Mouse (Mus musculus): ENCODE data around the gene AL732309.1. TPM values are rescaled to one million over a fixed set of nuclear protein-coding genes. Genes with fewer than 3 reads are reported as not detected.

AL732309.1 gene
- polyA plus RNA-seq (2014; fragmentation: Nextera tagmentation; extraction: Ambion mirVana): 3.3 and 4.2 TPM in 2 replicates

DNA sequence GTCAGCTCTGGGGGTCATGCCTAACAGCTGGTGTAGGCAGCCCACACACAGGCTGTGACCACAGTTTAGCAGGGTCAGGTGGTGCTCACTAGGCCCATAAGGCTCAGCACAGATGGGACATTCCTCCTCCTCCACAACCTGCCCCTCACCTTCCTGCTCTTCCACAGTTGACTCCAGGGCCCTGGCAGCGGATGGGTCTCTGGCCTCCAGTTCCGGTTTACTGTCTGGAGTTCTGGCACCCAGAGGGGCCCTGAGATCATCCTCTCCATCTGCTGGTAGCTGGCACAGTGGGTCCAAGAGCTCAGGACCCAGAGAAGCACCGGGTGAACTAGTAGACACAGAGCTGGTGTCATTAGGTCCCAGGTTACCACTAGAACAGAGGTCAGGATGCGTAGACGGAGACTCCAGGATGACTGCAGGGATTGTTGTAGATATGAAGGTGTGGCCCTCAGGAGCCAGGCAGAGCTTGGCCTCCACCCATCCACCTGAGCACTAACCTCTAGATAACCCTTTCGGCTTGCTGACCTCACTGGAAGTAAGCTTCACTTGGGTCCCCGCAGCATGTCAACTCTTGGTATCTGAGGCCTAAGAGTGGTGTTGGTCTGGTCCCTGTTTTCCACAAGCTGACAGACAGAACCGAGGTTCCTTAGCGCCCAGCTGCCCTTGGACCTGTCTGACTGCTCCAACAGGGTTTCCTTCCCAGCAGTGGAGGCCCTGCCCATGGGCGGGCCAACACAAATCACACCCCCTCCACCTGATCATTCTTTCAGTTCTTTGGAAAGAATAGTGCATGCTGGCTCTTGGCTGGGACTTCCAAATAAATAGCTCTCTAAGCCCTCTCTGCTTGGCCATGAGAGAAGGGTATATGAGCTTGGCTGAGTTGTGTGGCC lies at the start of gene AL732309.1:
AL732309.1 (minus strand) TSS at position 681 of the 890 bp plus-strand sequence.
- Histone ChIP-seq H3K36me3 (replicated peaks; ENCODE audit: control insufficient read depth, insufficient read depth, low read depth, low read length) (no peaks in the 10 kb centered on the region; the same call in 1 of the 2 replicates), H3K9me3 (replicated peaks; ENCODE audit: control insufficient read depth, low read length) (no peaks in the 10 kb centered on the region), H3K4me1 (ENCODE audit: control insufficient read depth, insufficient read depth, low read length) (peaks cover 6% of the 10 kb centered on the region; the same call in 1 of the 2 replicates), H3K27ac (replicated peaks; ENCODE audit: low read depth, low read length) (no peak within 1 kb of the TSS), H3K9ac (replicated peaks; ENCODE audit: low read length) (no peak within 1 kb of the TSS), H3K4me3 (ENCODE audit: low read depth, low read length) (no peak within 1 kb of the TSS), H3K27me3 (ENCODE audit: control insufficient read depth, insufficient read depth, low read length) (peaks cover 19% of the 10 kb centered on the region), H3K4me2 (ENCODE audit: low read depth, low read length) (no peak within 1 kb of the TSS)
- no peak for DNase-seq (ENCODE audit: low spot score)
- ATAC-seq (replicated peaks; ENCODE audit: insufficient number of reproducible peaks, low FRiP score, low TSS enrichment, low read depth): no peak
- 89% methylated on average over 10 of the region's 10 CpGs for WGBS

DNA sequence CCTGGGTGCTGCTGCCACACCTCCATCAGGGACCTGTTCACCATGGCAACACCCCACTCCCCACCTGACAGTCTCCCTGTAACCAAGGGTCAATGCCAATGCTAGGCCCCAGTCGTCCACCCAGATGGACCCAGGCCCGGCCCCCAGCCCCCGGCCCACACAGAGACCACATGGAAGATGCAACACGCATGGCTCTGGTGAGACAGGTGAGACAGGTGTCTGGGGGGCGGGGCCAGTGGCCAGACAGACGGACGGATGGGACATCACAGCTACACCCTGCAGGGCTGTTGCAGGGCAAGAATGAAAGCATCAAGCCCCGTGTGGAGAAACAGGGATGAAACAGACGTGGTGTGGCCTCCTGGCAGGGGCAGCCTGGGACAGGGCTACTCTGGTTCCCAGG lies 47.0 kb upstream of the AL732309.1 start:
- DNase-seq (ENCODE audit: low spot score) (no peak), ATAC-seq (replicated peaks; ENCODE audit: insufficient number of reproducible peaks, low FRiP score, low TSS enrichment, low read depth) (no peak)
- Histone ChIP-seq H3K9ac (replicated peaks; ENCODE audit: low read length) (no peak overlapping the region), H3K9me3 (replicated peaks; ENCODE audit: control insufficient read depth, low read length) (no peaks in the 10 kb centered on the region), H3K27me3 (ENCODE audit: control insufficient read depth, insufficient read depth, low read length) (peaks cover 47% of the 10 kb centered on the region), H3K36me3 (replicated peaks; ENCODE audit: control insufficient read depth, insufficient read depth, low read depth, low read length) (no peaks in the 10 kb centered on the region), H3K4me1 (ENCODE audit: control insufficient read depth, insufficient read depth, low read length) (peaks cover 3% of the 10 kb centered on the region; the same call in 1 of the 2 replicates), H3K4me2 (ENCODE audit: low read depth, low read length) (no peak overlapping the region), H3K4me3 (ENCODE audit: low read depth, low read length) (no peak overlapping the region), H3K27ac (replicated peaks; ENCODE audit: low read depth, low read length) (no peak overlapping the region)
- 74% methylated on average over 9 of the region's 9 CpGs for WGBS

DNA sequence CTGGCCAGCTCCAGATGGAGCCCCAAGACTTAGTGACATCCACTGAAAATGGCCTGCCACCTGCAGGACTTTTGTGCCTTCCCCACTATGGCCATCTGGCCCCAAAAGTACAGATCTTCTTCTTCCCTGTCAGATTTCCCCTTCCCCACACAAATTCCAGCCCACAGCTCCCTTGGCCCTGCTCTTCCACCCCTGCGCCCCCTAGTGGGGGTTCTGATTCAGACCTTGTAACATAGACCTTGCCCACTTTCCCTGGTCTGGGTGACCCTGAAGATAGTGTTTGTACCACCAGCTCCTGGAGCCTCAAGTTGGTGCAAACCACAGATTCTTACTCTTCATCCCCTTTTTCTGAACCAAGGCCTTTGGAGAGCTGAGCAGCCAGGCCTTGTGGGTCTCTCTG lies 46.2 kb upstream of the AL732309.1 start:
- Histone ChIP-seq H3K4me1 (ENCODE audit: control insufficient read depth, insufficient read depth, low read length) (peaks cover 3% of the 10 kb centered on the region; the same call in 1 of the 2 replicates), H3K27ac (replicated peaks; ENCODE audit: low read depth, low read length) (no peak overlapping the region), H3K4me2 (ENCODE audit: low read depth, low read length) (no peak overlapping the region)

DNA sequence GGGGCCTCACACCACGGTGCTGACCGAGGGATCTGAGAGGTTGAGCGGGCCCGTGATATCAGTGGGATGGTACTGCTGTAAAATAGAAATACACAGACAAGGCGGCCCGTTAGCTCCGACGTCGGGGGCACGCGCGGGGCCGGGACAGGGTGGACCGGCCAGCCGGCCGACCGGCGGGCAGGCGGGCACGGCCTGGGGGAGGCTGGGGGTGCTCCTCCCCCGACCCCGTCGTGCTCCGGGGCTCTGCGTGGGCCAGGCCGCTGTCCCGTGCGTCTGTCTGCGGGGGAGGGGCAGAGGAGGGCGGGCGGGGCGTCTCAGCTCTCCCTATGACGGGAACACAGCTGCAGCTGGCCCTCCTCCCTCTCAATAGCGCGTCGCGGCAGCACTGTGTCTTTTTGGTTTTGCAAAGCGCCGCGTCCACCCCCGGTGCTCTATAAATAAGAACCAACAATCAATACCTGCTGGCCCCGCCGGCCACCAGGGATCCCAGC lies 45.4 kb upstream of the AL732309.1 start:
- no peak for DNase-seq (ENCODE audit: low spot score)
- peaks cover 55% of the 10 kb centered on the region for H3K27me3 ChIP-seq (ENCODE audit: control insufficient read depth, insufficient read depth, low read length)
- no peak for ATAC-seq (replicated peaks; ENCODE audit: insufficient number of reproducible peaks, low FRiP score, low TSS enrichment, low read depth)
- no peak overlapping the region for H3K27ac ChIP-seq (replicated peaks; ENCODE audit: low read depth, low read length)
- peaks cover 3% of the 10 kb centered on the region; the same call in 1 of the 2 replicates for H3K4me1 ChIP-seq (ENCODE audit: control insufficient read depth, insufficient read depth, low read length)
- peak overlapping the region; percentile 19; the same call in 1 of the 2 replicates for H3K4me2 ChIP-seq (ENCODE audit: low read depth, low read length)
- H3K36me3 ChIP-seq (replicated peaks; ENCODE audit: control insufficient read depth, insufficient read depth, low read depth, low read length): no peaks in the 10 kb centered on the region
- no peaks in the 10 kb centered on the region for H3K9me3 ChIP-seq (replicated peaks; ENCODE audit: control insufficient read depth, low read length)
- 0 out of 2 replicates have a peak overlapping the region, but pooled peaks have one; percentile 16 for H3K4me3 ChIP-seq (ENCODE audit: low read depth, low read length)
- no peak overlapping the region for H3K9ac ChIP-seq (replicated peaks; ENCODE audit: low read length)
- WGBS: 4% methylated on average over 43 of the region's 43 CpGs

More for the DNA sequence above, 46.2 kb upstream of the AL732309.1 start:
- Histone ChIP-seq H3K9me3 (replicated peaks; ENCODE audit: control insufficient read depth, low read length) (no peaks in the 10 kb centered on the region), H3K9ac (replicated peaks; ENCODE audit: low read length) (no peak overlapping the region), H3K27me3 (ENCODE audit: control insufficient read depth, insufficient read depth, low read length) (peaks cover 55% of the 10 kb centered on the region), H3K4me3 (ENCODE audit: low read depth, low read length) (no peak overlapping the region), H3K36me3 (replicated peaks; ENCODE audit: control insufficient read depth, insufficient read depth, low read depth, low read length) (no peaks in the 10 kb centered on the region)
- DNase-seq (ENCODE audit: low spot score) (peak; percentile 87), ATAC-seq (replicated peaks; ENCODE audit: insufficient number of reproducible peaks, low FRiP score, low TSS enrichment, low read depth) (no peak)
- WGBS: 0% methylated on average over 1 of the region's 1 CpGs

DNA sequence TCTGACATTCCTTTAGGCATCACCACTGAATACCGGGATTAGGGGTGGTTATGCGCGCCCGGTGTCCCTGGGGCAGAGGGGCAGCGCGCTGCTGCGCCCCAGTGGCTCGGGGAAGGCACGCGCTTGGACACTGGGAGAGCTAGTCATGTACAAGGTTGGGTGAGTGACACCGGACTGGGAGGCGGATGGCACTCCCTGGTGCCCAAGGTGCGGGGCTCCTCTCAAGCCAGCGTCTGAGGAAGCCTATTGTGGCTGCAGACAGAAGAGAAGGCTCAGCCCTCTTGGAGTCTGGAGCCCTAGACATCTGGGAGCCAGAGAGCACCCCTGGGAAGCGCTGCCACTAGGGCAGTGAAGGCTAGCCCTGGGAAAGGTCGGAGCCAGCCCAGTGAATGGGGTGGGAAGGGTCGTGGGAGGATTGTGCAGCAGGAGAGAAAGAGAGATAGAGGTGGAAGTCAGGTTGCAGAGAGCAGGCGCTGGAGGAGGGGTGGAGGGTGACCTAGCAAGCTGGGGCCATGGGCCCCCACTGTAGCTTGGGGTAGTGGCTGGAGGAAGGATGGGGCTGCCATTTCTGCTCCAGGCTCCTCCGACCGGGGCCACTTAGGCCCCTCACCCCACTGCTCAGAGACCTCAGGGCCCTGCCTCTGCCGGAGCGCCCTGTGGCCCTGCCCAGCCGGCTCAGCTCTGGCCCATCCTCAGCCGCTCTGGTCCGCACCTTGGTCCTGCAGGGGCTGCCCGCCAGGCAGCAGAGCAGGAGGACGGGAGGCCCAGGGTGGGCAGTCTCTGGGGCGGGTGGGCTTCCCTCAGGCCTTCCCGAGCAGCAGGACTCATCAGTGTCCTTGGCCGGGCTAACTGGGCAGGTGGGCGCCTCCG lies 44.8 kb upstream of the AL732309.1 start:
- H3K4me1 ChIP-seq (ENCODE audit: control insufficient read depth, insufficient read depth, low read length): peaks cover 3% of the 10 kb centered on the region; the same call in 1 of the 2 replicates
- no peak overlapping the region; the same call in 1 of the 2 replicates for H3K4me2 ChIP-seq (ENCODE audit: low read depth, low read length)
- H3K27me3 ChIP-seq (ENCODE audit: control insufficient read depth, insufficient read depth, low read length): peaks cover 55% of the 10 kb centered on the region
- H3K36me3 ChIP-seq (replicated peaks; ENCODE audit: control insufficient read depth, insufficient read depth, low read depth, low read length): no peaks in the 10 kb centered on the region
- H3K4me3 ChIP-seq (ENCODE audit: low read depth, low read length): 0 out of 2 replicates have a peak overlapping the region, but pooled peaks have one; percentile 6
- ATAC-seq (replicated peaks; ENCODE audit: insufficient number of reproducible peaks, low FRiP score, low TSS enrichment, low read depth) (peak; percentile 24; the same call in 1 of the 2 replicates), DNase-seq (ENCODE audit: low spot score) (no peak)
- no peaks in the 10 kb centered on the region for H3K9me3 ChIP-seq (replicated peaks; ENCODE audit: control insufficient read depth, low read length)
- H3K27ac ChIP-seq (replicated peaks; ENCODE audit: low read depth, low read length): no peak overlapping the region
- no peak overlapping the region for H3K9ac ChIP-seq (replicated peaks; ENCODE audit: low read length)
- 7% methylated on average over 32 of the region's 32 CpGs for WGBS

DNA sequence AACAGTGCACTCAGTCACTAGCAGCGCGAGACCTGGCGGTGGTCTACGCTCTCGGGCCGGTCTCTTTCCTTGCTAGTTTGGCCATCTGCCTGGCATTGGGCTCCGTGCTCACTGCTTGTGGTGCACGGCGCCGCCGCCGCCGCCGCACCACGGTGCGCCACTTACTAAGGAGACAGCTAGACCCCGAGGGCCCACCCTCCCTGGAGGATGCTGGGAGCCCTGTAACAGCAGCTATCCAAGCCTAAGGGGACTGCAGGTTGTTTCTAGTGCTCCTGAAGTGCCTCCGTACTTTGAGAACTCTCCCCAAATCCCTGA lies 44.1 kb upstream of the AL732309.1 start:
- H3K4me1 ChIP-seq (ENCODE audit: control insufficient read depth, insufficient read depth, low read length): peaks cover 3% of the 10 kb centered on the region; the same call in 1 of the 2 replicates
- ATAC-seq (replicated peaks; ENCODE audit: insufficient number of reproducible peaks, low FRiP score, low TSS enrichment, low read depth) (no peak), DNase-seq (ENCODE audit: low spot score) (no peak)
- under 1% methylated on average over 18 of the region's 18 CpGs for WGBS
- H3K27me3 ChIP-seq (ENCODE audit: control insufficient read depth, insufficient read depth, low read length): peaks cover 55% of the 10 kb centered on the region
- H3K27ac ChIP-seq (replicated peaks; ENCODE audit: low read depth, low read length): no peak overlapping the region
- no peak overlapping the region for H3K4me2 ChIP-seq (ENCODE audit: low read depth, low read length)
- H3K36me3 ChIP-seq (replicated peaks; ENCODE audit: control insufficient read depth, insufficient read depth, low read depth, low read length): no peaks in the 10 kb centered on the region; the same call in 1 of the 2 replicates
- no peaks in the 10 kb centered on the region for H3K9me3 ChIP-seq (replicated peaks; ENCODE audit: control insufficient read depth, low read length)
- no peak overlapping the region for H3K4me3 ChIP-seq (ENCODE audit: low read depth, low read length)
- no peak overlapping the region for H3K9ac ChIP-seq (replicated peaks; ENCODE audit: low read length)

DNA sequence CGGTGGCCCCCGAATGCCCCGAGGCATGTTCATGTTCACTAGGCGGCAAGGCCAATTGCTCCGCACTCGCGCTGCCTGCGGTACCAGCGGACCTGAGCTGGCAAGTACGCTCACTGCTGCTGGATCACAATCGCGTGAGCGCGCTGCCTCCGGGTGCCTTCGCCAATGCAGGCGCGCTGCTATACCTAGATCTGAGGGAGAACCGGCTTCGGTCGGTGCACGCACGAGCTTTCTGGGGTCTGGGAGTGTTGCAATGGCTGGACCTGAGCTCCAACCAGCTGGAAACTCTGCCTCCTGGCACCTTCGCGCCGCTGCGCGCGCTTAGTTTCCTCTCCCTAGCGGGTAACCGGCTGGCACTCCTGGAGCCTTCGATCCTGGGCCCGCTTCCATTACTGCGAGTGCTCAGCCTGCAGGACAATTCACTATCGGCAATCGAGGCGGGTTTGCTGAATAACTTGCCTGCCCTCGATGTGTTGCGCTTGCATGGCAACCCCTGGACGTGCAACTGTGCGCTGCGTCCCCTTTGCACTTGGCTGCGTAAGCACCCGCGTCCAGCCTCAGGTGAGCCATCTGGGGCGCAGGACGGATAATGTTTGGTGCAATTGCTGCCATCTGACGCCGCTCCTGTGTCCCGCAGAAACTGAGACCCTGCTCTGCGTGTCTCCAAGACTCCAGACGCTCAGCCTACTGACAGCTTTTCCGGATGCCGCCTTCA lies 43.6 kb upstream of the AL732309.1 start:
- H3K4me3 ChIP-seq (ENCODE audit: low read depth, low read length): no peak overlapping the region

More for the DNA sequence above, 43.6 kb upstream of the AL732309.1 start:
- Histone ChIP-seq H3K4me2 (ENCODE audit: low read depth, low read length) (no peak overlapping the region), H3K36me3 (replicated peaks; ENCODE audit: control insufficient read depth, insufficient read depth, low read depth, low read length) (no peaks in the 10 kb centered on the region; the same call in 1 of the 2 replicates), H3K4me1 (ENCODE audit: control insufficient read depth, insufficient read depth, low read length) (peaks cover 3% of the 10 kb centered on the region; the same call in 1 of the 2 replicates), H3K9me3 (replicated peaks; ENCODE audit: control insufficient read depth, low read length) (no peaks in the 10 kb centered on the region), H3K9ac (replicated peaks; ENCODE audit: low read length) (no peak overlapping the region), H3K27me3 (ENCODE audit: control insufficient read depth, insufficient read depth, low read length) (peaks cover 55% of the 10 kb centered on the region), H3K27ac (replicated peaks; ENCODE audit: low read depth, low read length) (no peak overlapping the region)
- no peak for DNase-seq (ENCODE audit: low spot score)
- ATAC-seq (replicated peaks; ENCODE audit: insufficient number of reproducible peaks, low FRiP score, low TSS enrichment, low read depth): no peak
- WGBS: 2% methylated on average over 54 of the region's 54 CpGs
